Mouse (Mus musculus) B cell, adult 2 months (primary cell): ENCODE data around the gene Tagln2.
A peak's percentile ranks its signal among the peaks of the same experiment; 100 is the strongest.

Experiments
- DNase-seq, 2 experiments: peaks; one replicate each; pipeline ENCODE4 v3.0.0; 2022

Gene Tagln2

DNA sequence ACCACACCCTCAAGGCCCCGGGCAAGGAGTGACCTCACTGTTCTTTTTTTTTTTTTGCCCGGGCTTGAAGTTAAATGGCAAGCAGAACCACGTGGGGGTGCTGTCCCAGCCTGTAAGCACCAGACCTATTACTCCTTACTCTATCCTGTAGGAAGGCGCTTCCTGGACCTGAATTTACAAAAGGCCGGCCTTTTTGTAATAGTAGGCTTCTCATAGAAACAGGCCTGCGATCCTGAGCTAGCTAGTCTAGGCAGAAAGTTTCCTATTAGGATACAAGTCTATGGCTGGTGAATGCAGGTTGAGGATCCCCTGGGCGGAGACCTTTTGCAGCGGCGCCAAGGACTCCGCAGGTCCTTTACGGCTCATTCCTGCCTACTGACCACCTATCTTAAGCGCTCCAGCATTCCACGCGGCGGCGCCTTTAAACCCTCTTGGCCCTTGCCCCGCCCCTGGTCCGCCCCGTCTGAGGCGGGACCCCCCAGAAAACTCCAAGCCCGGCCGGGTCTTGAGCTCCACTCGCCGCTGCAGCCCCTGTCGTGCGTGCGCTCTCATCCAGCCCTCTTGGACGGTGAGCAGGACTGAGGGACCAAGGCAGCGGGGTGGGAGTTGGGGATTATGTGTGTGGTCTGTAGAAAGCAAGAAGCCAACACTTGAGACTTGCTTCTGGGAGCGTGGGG, at the start of gene Tagln2:
Gene Tagln2, plus strand, starts transcription at position 283 of the 677 bp plus-strand sequence.
- DNase-seq: peak; percentile 70 to 71

DNA sequence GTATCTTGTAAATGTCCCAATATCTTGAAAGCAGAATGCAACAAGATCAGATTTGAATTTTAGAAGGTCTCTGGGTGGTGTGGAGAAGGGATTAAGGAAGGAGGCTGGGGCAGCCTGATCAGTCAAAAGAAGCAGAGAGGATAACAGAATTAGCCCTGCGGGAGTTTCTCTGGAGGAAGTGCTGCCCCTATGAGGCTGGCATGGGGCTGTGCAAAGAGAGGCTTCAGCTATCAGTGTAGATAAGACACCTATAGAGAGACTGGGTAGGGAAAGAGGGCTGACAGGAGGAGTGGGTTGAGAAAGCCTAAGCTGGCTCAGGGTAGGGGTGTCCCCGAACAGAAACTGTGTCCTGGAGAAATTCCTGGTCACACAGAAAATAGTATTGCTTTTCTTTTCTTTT, 49.6 kb upstream of the Tagln2 start:
- peak in 1 of 2 experiments; percentile 30 for DNase-seq

DNA sequence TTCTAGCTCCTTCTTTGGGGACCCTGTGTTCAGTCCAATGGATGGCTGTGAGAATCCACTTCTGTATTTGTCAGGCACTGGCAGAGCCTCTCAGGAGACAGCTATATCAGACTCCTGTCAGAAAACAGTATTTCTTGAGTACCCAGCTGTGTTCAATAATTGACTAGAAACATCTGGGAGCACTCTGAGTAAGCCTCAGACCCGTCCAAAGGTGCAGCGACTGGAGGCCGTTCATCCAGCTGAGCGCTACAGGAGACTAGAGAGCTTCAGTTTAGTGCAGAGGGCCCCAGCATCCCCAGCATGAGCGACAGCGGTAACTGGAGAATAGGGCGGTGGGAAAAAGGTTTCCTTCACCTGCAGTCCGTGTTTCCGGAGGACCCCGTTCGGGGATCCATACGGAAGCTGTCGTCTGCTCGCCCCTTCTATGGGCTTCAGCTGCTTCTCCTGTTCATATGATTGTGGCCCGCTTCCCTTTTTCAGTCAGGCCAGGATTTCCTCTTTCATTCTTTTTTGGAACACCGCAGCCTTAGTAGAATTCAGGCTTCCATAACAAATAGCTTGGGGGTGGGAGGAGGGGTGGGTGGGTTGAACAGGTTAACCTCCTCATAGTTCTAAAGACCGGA, 48.9 kb upstream of the Tagln2 start:
- no peak for DNase-seq

DNA sequence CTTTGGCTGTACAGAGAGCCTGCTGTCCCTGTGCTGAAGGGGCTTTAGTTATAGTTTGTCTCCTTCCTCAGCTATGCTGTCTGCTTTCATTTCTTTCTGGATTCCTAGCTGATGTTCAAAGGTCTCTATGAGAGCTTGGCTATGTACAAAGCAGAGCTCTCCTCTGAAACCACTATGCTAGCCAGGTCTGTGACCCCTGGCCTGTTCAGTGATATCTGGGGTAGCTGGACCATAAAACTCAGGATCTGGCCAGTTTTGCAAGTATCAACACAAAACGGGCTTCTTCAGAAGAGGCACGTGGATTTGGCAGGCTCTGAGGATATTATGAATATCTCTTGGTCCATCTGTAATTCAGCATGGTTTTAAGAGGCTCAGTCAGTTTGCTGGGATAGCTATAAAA, 46.9 kb upstream of the Tagln2 start:
- no peak for DNase-seq

DNA sequence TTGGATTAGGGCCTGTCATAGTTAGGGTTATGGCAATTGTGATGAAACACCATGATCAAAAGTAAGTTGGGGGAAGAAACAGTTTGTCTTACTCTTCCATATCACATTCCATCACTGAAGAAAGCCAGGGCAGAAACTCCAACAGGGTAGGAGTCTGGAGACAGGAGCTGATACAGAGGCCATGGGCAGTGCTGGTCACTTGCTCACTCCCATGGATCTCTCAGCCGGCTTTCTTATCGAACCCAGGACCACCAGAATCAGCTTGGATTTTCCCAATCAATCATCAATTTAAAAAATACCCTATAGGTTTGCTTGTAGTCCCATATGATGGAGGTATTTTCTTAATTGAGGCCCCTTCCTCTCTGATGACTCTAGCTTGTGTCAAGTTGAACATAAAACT, 46.0 kb upstream of the Tagln2 start:
- no peak for DNase-seq

DNA sequence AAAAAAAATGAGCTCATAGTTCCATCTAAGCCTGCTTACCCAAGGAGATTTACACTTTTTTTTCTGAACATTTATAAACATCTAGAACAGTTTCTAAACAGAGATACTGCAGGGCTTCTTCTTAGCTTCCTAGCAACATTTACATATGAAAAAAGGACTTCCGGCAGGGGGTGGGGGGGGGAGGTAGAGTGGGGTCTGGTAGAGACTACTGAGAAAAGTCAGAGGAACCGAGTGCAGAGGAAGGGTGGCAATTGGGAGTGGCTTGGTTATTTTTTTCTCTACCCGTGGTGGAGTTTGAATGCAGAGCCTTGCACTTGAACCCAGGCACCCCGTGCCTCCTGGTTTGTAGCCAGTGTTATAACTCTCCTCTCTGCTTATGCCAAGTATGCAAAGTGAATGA, 44.4 kb upstream of the Tagln2 start:
- DNase-seq: peak; percentile 42 to 47

DNA sequence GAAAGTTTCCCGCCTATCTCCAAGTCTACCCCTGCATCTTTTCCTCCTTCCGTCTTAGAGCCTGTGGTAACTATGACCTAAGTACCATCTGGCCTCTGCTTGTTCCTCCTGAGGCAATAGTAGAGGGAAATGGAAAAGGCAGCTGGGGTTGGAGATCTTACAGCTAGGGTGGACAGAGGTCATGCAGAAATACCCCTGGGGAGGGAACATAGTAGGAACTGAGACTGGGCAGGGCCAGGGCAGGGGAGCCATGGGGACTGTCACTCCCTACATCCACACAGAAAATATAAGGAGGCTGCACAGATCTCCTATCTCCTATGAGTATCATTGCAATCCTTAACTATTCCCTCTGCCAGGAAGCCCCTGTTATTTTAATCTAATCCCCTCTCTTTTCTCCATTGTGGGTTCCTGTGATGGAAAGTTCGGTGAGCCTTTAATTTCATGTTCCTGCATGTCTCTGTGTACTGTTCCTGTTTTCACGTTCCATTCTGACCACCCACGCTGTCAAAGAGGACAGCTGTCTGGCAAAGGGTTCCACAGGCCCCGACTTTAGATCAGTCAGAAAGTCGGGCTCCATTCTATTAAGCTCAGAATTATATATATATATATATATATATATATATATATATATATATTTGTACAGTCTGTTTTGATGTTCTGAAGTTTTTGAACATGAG, 43.7 kb upstream of the Tagln2 start:
- peak in 1 of 2 experiments; percentile 26 for DNase-seq

DNA sequence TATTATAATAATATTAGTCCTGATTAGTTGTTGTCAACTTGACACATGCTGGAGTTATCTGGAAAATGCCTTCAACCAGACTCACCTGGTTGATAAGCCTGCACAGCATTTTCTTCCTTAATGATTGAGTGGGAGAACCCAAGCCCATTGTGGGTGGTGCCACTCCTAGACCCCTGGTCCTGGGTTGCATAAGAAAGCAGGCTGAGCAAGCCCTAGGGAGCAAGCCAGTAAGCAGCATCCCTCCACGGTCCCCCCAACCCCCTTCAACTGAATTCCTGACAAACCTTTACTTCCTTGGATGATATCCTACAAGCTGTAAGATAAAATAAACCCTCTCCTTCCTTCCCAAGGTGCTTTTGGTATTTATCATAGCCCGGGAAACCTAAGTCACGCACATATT, 42.7 kb upstream of the Tagln2 start:
- DNase-seq: no peak

DNA sequence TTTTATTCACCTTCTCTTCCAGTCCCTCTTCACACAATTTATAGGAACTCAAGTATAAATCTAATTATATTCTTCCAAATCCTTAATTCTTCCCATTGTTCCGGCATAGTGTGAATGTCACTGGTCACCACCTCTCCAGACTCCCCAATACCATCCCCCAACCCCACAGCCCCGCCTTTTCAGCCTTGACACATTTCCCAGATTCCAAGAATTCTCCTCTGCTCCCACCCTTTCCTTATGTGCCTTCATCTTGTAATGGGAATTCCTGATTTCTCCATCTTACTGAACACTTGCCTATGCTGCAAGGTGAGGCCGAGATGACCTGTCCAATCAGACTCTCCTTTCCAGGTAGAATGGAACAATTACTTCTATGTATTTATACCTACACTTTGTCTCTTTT, 41.8 kb upstream of the Tagln2 start:
- DNase-seq: no peak

DNA sequence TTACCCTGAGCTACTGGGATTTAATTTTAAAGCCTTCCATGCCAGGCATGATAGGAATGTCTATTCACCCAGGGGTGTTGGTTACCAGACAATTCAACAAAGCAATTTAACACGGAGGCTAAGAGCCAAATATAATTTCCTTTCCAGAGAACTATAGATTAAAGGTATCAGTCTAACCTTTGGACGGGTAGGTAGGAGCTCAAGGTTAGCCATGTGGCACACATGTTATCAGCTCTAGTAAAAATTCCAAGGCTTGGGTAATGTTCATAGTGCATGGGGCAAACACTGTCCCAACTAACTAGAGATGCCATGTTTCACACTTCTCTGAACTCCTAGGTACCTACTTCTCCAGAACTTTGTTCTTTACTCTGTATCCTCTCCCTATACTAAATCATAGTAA, 38.2 kb upstream of the Tagln2 start:
- DNase-seq: no peak

DNA sequence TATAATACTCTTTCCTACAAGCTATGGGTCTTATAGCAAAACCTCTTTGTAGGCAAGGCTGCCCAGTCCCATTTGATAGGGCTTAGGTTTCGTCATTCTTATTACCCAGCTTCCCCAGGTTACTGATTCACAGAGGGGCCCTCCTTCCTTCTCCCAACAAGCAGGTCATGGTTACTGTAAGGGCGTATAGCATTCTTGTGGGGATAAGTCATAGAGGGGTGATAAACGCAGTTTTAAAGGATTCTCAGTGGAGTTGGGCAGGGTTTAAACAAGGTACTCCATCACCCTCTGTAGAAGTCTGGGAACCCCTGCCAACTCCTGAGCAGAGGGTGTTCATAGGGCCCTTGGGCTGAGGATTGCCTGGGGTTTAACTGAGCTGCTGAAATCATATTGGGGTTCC, 37.3 kb upstream of the Tagln2 start:
- DNase-seq: no peak

DNA sequence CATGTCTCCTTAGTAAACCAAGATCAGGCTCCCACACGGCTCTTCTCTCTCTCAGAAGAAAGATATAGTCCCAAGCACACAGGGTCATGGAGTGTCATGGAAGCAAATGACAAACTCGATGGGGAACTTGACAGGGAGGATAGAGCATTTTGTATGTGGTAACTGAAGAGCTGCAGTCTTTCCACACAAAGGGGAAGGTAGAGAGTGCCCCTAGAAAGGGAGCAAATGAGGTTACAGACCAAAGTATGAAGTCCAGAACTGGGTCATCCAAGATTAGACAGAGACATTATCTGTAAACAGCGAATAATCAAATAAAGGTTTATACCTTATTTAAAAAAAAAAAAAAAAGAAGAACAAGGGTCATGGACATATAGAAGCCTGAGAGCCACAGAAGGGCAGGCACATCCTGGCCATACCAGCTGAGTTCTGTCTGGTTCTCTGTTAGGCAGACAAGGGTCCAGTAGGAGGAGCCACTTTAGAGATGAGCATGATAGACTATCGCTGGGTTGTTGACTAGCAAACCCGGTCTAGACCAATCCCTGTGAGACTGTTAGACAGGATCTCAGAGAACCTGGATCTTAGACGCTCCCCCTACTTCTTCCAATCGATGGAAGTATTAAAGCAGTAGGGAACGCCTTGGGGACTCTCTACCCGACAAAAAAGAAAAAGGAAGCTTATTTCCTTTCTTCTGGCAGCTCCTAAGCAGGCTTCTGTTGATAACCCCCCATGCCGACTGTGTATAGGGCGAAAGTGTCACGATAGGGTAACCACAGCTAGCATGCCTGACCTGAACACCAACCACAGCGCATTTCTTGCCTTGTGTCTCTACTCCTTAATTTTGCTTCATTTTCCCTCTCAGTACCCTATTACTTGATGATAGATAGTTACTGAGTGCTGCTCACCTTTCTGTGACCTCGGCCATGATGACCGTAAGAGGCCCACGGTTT, 36.2 kb upstream of the Tagln2 start:
- DNase-seq: no peak

DNA sequence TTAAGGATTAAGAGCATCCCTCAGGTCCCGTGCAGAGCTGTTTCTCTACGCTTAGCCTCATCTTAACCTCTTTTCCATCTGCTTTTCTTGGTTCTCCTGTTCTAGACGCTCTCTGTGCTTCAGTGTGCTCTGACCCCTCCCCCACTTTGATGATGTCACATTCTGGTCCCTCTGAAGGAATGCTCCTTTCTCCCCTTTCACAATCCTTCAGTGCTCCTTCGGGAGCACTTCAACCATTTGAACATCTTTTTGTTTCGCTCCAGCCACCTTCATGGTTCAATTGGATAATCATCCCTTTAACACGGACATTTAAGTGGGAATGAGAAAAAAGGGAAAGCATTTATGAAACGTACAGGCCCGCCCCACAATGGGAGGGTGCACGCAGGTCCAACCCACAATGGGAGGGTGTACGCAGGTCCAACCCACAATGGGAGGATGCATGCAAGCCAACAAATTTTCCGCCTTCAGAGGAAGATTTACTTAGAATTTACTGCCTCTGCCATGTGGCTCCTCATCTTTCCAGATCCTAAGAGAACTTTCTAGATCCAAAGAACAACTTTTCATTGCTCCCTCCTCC, 31.5 kb upstream of the Tagln2 start:
- no peak for DNase-seq

DNA sequence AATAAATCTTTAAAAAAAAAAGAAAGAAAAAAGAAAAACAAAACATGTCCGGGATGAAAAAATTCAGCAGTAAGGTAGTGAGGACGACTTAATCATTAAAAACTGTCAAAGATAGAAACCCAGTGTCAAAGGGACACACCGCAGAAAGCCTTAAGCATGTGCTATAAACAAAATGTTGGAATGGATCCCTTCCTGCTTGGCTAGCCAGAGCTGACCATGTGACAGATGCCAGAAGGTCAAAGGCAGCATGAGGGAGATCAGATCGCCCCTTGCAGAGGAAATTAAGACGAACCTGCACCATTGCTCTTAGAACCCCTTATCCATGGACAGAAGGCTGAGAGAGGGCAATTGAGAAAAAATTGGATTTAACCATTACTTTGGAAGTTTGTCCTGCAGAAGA, 30.5 kb upstream of the Tagln2 start:
- no peak for DNase-seq

DNA sequence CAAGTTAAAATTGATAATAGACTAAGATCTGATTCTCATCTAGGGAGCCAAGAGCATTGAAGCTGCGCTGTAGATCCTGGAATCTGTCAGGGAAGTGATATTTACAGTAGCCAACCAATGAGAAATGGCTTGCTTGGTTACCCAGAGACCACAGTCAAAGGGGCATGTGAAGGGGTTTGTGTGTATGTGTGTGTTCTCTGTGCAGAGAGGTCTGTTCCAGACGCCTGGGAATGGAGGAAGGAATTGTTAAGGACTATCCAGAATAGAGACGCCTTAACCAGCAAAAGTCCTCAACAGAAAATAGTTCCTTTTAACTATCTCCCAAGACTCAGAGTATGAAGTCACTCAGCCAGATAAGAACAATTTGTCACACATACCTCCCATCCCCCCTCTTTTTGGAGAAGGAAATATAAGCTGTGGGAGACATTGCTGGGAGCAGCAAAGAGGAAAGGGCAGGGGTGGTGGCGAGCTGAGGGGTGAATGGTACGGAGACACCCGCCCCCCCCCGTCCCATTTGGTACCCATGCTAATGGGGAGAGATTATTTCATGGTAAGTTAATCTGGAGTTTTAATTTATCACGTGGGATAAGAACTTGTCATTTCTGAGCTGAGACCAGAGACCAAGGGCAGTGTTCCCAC, 29.9 kb upstream of the Tagln2 start:
- no peak for DNase-seq

DNA sequence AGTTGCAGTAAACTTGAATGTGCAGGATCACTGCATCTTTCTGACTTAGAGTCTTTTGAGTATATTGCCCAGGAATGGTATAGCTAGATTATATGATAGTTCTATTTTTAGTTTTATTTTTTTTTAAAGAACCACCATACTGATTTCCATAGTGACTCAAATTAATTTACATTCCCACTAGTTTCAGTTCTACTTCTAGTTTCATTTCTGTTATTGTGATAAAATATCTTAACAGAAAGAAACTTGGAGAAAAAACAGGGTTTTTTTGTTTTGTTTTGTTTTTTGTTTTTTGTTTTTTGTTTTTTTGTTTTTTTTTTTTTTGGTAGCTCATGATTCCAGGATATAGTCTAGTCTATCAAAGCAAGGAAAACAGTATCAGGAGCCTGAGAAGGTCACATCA, 26.9 kb upstream of the Tagln2 start:
- DNase-seq: no peak

DNA sequence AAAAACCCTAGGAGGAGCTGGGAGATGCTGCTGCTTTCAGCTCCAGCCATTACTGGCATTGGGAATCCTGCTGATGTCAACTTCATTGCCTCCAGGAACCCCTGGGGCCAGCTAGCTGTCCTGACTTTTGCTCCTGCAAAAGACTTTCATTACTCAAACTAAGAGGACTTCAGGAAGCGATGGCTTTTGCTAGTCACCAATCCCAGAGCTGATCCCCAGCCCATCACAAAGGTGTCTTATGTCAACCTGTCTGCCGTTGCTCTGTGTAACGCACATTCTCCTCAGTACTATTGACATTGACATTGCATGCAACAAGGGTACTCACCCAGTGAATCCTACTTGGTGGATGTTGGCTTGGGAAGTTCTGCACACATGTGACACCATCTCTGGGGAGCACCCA, 25.7 kb upstream of the Tagln2 start:
- DNase-seq: no peak

DNA sequence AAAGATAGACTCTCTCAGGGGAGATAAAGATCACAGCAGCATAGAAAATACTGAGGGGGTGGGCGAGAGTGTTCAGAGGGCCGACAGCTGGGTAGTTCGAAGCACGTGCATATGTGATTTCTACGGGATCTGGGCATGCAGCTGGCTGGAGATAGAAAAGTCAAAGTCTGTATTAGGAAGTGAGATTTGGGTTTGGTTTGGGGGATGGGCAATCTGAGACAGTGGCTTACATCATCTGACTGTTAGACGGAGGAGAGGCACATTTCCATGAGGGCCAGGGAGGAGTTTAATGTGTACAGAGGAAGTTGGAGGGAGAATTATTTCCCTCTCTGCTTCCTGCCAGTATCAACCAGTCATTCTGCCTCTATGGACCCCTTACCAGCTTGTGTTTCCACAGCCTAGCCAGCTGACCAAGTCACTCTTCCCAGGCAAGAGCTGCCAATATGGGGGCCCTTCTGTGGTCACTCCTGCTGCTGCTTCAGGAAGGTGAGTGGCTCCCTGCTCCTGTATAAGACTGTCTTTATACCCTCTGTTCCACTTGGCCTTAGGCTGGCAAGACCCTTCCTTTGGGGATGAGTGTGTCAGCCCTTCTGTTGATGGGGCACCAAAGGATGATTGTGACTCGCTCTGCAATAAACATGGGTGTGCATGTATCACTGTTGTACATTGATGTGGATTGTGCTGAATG, 24.6 kb upstream of the Tagln2 start, which contains the start of gene Slamf9:
Gene Slamf9, plus strand, starts transcription at position 305 of the 688 bp plus-strand sequence.
- DNase-seq: peak; percentile 63 to 67

DNA sequence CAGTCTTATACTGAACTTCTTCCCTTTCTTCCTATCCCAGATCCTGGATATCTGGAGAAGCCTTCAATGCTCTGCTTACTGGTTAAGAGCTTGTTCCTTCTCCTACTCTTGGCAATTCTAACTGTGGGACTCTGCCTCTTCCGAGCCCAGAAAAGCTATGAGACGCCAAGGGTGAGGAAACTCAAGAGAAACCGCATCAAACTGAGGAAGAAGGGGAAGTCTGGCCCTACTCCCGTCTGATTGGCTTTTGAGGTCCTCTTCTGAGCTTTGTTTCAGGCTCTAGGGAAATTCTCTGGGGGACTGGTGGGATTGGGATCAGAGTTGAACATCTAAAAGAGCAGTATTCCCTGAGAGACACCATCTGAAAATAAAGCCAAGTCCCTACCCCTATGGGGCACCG, 21.8 kb upstream of the Tagln2 start:
- DNase-seq: no peak

DNA sequence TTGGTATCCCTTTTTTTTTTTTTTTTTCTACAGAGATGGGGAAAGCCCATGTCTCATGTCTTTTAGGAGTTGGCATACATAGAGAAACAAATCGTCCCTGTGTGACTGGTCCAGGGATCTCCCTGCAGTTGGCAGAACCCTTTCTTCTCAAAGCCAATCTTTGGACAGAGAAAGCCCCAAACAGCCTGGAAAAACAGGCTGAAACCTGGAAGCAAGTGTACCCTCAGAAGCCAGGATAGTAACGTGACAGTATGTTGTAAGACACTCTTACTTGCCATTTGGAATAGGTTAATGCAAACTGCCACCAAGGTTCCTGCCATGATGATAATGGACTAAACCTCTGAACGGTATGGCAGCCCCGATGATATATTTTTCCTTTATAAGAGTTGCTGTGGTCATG, 19.5 kb upstream of the Tagln2 start:
- no peak for DNase-seq

DNA sequence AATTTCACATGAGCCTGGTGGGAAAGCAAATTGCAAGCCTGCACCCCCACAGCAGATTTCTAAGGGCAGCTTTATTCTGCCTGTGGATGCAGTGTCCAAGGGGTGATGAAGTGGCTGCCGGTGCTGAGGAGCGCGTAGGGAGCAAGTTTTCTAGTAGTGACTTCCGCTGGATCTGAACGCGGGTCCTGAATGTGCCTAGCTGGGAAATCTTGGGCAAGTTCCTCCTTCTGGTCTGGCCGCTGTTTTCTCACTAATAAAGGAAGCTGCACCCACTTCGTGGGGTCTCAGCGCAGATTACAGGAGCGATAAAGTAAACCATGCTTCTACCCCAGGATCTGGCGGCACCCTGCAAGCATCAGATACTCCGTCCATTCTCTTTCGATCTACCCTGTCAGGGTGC, 18.7 kb upstream of the Tagln2 start:
- DNase-seq: no peak
